Mouse (Mus musculus): ENCODE measurements at regions not wholly inside any gene's neighbourhood (a gene's known extent, or its start where the extent isn't known, plus 50 kb on each side); places are given as distances from the start of the nearest gene placed in this dataset.
A peak's percentile ranks its signal among the peaks of the same experiment; 100 is the strongest.

DNA sequence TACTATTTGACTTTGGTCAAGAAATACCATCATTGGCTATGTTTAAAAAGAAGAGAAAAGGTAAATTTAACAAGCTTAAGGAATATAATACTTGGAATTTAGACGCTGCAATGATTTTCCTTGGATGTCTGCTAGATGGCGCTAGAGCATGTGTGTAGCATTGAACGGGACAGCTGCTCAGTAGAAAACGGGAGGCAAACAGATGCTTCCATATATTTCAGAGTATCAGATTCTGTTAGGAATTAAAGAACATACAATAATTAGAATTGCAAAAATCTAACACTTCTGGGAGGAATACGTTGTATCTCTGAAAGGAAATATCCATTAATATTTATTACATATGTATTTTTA lies 487.3 kb upstream of the Adam24 start:
- TF ChIP-seq CTCF (IDR thresholded peaks at IDR 0.05; ENCODE audit: borderline replicate concordance, extremely low read depth, insufficient read depth, insufficient read length) (peak; percentile 73; the same call in 1 of the 2 replicates), POLR2A (IDR thresholded peaks at IDR 0.05; ENCODE audit: borderline replicate concordance, extremely low read depth, insufficient read depth, insufficient read length, poor library complexity, severe bottlenecking) (no peak)

Data from brain, embryonic 14.5 days (tissue).